Mouse (Mus musculus): ENCODE measurements around the gene Nelfcd. TPM values are rescaled to one million over a fixed set of nuclear protein-coding genes. Genes with fewer than 3 reads are reported as not detected.

Nelfcd gene
- polyA plus RNA-seq, 1 experiment = 48.3 TPM

- no peak for DNase-seq (ENCODE audit: low spot score)
Measured at GRCm38 (mm10) chr2:174436916-174437696, 21.5 kb downstream of the Nelfcd start.

DNA sequence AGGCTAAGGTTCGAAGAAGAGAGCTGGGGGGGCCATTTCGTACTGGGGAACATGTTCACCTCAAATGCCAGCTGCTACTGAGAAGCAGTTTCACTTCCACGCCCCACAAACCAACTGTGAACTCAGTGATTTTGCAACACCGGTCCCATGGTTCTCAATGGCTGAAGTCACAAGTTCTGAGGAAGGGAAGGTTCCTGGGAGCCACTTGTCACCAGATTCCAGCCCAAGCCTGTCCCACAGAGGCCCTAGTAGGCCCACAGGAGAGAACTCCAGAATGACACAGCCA is 22.0 kb downstream of the Nelfcd start:
- DNase-seq (ENCODE audit: low spot score) = no peak

DNA sequence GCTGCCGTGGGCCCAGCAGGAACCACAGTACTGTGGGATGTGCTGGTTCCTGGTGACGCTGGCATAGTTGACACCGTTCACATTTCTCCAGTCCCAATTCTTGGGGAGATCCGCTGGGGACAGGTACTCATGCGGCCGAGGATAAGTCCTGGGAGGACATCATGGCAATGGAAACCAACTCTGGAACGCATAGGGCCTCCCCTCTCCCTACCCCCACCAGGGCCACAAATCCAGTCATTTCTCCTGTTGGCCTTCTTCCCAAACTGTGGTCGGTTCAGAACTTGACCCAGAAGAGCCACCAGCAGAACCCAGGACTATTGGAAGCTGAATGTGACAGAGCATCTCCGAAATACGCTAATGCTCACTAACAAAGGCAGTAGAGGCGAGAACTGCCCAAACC is 22.6 kb downstream of the Nelfcd start:
- DNase-seq (ENCODE audit: low spot score) = no peak

- DNase-seq (ENCODE audit: low spot score) = peak; percentile 47
Measured at GRCm38 (mm10) chr2:174438737-174439449, 23.3 kb downstream of the Nelfcd start, which contains the start of gene Ctsz. TSS of gene Ctsz (minus strand) at chr2:174439039.

DNA sequence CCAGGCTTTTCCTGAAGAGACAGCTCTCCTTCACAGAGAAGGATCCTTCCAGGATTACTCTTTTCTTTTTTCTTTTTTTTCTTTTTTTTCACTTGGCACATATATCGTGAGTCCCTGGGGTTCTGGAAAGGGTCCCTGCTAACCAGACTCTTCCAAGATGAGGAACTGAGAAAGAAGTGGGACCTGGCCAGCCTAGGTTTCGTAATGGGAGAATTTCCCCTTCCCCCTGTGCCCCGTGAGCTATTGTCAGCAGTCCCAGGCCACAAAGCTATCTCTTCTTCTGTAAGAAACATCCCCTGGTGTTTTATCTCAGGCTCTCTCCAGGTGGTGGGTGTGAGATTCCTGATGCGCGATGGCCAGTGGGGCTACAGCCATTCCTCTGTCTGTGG is 23.8 kb downstream of the Nelfcd start:
- DNase-seq (ENCODE audit: low spot score) = no peak

DNA sequence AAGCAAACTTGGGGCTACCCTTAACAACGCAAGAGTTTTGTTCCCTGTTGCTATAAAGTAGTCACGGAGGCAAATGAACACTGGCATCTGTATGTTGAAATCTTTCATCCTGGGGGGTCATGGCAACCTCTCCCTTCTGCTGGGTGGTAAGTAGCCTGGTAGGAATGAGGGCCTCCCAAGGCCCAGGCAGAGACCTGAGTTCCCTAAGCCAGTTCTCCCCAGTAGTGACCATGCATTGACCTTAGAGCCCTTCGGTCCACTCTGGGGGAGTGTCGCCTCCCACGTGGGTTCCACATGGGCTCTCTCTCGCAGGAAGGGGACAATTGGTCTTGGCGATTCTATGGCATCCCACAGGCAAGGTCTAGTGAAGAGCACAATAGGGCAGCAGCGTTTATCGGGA is 24.4 kb downstream of the Nelfcd start:
- no peak for DNase-seq (ENCODE audit: low spot score)

GRCm38 (mm10) chr2:174441898-174442297 is 26.3 kb downstream of the Nelfcd start:
- DNase-seq (ENCODE audit: low spot score) = no peak

DNA sequence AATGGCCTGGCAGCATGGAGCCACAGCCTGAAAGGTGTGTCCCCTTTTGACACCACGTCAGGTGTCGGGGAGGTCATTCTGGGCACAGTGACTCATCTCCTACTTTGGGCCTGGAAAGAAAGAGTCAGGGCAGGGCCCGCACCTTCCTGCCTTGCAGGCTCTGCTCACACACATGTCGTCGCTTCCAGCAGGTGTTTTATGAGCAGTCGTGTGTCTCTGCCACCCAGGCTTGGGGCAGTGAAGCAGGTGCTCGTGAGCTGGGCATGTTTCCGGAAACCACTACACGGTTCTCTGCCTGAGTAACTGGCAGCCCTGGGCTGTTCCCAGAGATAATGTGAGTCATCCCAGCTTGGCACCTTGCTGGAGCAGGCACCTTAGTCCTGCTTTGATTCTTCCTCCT is 26.9 kb downstream of the Nelfcd start:
- DNase-seq (ENCODE audit: low spot score) = no peak

DNA sequence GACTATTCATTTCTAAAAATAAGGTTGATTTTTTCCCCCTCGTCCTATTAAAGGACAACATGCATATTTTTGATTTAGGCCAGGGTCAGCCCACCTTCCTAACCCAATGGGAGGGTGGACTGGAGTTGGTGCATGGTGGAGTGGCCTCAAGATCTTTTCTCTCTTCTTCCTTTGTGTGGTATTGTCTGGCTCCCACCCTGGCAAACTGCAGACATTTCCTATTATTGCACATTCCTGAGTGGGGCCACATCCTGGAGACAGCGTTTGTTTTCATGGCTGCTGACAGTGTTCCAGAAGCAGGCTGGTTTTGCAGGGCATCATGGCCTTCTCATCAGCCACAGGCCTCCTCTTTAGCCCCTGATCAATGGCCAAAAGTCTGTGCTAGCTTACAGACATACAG is 27.4 kb downstream of the Nelfcd start:
- DNase-seq (ENCODE audit: low spot score) = no peak

- DNase-seq (ENCODE audit: low spot score) = no peak
Measured at GRCm38 (mm10) chr2:174444359-174444758, 28.8 kb downstream of the Nelfcd start.

DNA sequence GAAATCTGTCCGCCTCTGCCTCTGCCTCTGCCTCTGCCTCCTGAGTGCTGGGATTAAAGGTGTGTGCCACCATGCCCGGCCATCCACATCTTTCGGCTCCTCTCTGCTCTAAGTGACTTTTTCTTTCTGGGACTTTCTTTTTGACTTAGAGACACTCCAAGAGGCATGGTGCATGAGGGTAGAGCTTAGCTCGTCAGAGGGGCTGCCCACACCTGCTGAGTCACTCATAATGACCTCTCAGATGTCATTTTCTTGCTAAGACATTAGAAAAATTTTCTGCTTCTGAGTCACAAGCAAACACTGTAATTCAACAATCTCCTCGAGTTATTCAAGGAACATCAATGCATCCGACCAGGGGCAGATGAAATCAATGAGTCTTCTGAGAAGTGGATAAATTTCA is 29.4 kb downstream of the Nelfcd start:
- no peak for DNase-seq (ENCODE audit: low spot score)

- no peak for DNase-seq (ENCODE audit: low spot score)
Measured at GRCm38 (mm10) chr2:174446492-174446891, 30.9 kb downstream of the Nelfcd start.

- DNase-seq (ENCODE audit: low spot score) = no peak
Measured at GRCm38 (mm10) chr2:174446905-174447304, 31.3 kb downstream of the Nelfcd start.

DNA sequence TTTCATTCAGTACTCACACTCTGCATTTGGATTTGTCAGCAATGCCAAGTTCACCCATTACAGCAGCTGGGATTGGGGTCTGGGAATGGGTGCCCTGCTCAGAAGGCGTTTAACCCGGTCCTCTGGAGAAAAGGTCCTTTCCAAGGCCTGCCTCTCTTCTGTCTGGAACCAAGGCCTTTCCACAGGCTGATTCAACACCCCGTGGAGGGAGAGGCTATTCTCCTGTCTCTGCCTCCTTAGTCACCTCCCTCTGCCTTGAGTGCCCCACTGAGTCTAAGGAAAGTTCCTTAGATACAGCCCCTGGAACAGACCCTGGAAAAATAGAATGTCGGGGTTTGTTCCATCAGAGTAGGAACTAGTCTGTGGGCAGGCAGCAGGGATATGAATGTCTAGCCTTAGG is 32.8 kb downstream of the Nelfcd start:
- DNase-seq (ENCODE audit: low spot score) = no peak

DNA sequence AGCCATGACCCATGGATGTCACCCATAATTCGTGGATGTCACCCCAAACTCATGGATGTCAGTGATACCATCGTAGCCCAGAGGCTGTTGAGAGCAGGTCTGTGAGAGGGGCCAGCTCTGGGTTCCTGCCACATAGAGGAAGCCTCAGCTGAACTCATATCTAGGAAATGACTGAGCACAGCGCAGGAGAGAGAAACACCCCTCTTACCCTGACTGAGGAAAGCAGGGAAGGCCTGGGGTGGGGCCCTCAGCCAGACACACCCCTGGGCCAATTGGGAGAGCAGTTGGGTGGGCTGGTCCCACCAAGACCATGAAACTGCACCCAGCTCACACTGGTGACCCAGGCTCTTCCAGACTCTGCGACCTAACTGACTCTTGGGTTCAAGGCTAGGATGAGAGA is 34.7 kb downstream of the Nelfcd start, which contains the start of gene Tubb1:
TSS of gene Tubb1 (plus strand) at position 343 of the 400 bp plus-strand sequence.
- DNase-seq (ENCODE audit: low spot score) = no peak

DNA sequence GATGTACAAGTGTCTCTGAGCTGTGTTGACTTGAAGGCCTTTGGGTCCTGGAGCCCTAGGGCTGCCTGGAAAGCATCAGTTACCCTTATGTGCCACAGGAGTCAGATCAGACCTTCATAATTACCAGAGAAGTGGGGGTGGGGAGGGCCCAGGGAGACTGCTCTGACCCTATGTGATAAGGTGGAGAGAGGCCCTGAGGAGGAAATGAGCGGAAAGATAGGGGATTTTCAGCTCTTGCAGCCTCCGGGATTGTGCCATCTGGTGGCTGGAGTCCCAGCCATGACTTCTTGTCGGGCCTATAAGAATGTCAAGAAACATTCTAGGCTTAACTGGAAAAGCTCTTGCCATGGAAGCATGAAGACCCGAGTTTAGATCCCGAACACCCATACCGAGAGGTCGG is 38.1 kb downstream of the Nelfcd start:
- DNase-seq (ENCODE audit: low spot score) = no peak

DNA sequence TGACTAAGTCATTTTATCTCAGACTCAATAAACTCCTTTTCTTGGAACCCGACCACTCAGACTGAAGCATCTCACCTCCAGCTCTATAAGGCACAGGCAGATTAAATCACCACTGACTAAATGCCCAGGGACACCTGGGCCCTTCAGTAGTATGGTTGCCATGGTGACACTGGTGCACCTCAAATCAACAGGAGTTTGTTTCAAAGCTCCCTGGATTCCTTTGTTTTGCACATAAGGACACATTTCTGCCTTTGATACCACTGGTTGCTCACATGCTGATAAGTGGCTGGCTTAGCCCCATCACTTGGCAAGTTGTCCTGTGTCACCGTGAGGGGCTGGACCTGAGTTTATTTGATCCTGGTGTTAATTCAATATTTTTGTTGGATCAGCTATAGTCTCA is 43.8 kb downstream of the Nelfcd start:
- DNase-seq (ENCODE audit: low spot score) = no peak

- no peak for DNase-seq (ENCODE audit: low spot score)
Measured at GRCm38 (mm10) chr2:174463370-174463769, 47.8 kb downstream of the Nelfcd start.

- DNase-seq (ENCODE audit: low spot score) = peak; percentile 93
Measured at GRCm38 (mm10) chr2:174463789-174464523, 48.4 kb downstream of the Nelfcd start, which contains the start of gene Atp5e. TSS of gene Atp5e (minus strand) at chr2:174464105.

DNA sequence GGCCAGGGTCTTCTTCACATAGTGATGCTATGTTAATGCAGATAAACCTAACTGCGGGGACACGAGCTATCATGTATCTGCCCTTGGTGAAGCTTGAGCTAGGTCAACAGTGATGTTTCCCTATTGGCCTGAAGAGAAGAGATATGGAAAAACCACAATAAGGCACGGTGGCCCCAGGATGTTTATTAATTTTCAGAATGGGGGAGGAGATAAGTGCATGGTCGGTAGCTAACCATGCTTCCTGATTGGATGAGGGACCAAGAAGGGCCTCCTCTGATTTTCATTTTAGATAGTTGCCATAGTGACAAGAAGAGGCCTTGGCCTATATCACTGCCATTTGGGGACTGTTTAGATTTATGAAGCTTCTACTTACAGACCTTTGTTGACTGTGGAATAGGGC is 54.7 kb downstream of the Nelfcd start:
- no peak for DNase-seq (ENCODE audit: low spot score)

DNA sequence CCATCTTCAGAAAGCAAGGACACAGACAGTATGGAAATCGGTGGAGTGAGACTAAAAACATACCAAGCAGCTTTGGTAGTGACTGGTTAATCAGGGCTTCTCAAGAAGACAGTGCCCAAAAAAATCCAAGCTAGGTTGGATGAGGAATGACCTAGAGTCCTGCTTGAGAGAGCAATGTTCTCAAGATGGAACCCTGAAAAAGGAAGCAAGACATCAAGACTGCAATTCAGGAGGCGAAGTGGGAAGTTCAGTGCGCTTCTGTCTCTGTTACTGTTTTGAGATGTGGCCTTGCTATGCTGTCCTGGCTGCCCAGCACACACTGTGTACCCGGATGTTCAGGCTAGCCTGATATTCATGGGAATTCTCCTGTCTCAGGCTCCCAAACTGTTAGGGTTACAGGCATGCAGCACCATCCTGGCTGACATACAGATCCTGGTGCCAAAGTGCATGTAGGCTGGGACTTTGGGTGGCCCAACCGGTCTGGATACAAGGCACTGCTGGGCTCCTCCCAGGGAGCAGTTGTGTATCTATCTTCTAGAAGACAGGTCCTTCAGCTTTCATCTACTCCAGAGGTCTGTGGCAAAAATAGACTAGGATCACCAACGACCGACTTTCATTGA is 55.3 kb downstream of the Nelfcd start:
- no peak for DNase-seq (ENCODE audit: low spot score)

- DNase-seq (ENCODE audit: low spot score) = no peak
Measured at GRCm38 (mm10) chr2:174472407-174472806, 56.8 kb downstream of the Nelfcd start.
